Mouse (Mus musculus): ENCODE measurements around the gene Ttc9.
A peak's percentile ranks its signal among the peaks of the same experiment; 100 is the strongest.

Ttc9 gene

DNA sequence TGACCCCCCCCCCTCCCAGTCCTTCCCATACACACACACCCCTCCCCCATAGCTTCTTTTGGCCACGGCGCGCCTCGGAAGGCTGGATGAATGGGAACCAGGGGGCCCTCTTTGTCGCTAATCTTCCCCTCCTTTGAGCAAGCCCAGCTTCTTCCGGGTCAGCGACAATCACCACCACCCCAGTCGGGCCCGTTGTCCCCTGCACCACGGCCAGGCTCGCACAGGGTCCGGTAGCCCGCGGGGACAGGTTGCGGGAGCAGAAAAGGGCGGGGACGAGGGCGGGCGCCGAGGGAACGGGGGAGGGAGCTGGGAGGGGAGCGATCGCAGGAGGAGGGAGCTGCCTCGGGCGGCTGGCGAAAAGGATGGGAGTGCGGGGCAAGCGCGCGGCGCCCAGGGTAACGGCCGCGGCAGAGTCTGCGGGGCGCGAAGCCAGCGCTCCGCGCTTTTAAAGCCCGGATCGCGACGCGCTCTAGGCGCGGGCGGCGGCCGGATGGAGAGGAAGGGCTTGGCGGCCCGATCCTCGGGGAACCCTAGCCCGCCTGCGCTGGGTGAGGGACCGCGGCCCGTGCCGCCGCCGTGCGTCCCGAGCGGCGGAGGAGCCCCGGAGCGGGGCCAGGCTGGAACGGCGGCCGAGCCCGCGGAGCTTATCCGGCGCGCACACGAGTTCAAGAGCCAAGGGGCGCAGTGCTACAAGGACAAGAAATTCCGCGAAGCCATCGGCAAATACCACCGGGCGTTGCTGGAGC is at the start of gene Ttc9:
Ttc9 (plus strand) TSS at position 335 of the 746 bp plus-strand sequence.
- DNase-seq (ENCODE audit: low spot score), result peak; percentile 85

DNA sequence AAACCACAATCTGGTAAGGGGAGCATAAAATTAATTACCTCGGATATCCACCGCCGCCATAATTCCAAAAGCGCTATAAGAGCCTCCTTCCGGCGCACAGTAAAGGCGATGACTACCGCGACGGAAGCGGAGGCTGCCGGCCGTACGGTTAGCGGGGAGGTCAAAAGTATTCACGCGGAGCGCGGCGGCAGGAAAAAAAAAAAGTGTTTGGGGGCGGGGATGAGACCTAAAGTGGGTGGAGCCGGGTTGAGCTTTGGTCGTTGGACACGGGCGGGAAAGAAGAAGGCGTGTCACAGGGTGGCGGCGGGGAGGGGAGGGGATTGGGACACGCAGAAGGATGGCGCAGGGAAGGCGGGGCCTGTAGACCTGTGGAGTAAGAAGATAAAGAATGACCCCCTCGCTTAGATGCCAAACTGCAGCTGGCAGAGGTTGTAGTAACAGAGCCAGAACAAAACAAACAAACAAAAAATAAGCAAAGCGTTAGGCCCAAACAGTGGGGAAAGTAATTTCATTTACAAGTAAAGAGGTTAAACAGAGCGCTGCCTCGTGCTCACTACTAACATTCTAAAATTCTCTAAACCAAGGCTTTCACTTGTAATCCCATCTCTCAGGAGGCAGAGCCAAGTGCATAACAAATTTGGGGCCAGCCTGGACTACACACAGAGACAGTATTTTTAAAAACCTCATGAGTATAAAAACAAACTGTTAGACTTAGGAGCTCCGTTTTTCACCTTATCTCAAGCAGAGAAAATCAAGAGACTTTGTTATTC is 36.0 kb upstream of the Ttc9 start, which contains the start of gene Med6:
Med6 (minus strand) TSS at position 107 of the 770 bp plus-strand sequence.
- peak; percentile 99 for DNase-seq (ENCODE audit: low spot score)

- DNase-seq (ENCODE audit: low spot score), result no peak
Measured at GRCm38 (mm10) chr12:81596547-81597262, 34.3 kb upstream of the Ttc9 start.

DNA sequence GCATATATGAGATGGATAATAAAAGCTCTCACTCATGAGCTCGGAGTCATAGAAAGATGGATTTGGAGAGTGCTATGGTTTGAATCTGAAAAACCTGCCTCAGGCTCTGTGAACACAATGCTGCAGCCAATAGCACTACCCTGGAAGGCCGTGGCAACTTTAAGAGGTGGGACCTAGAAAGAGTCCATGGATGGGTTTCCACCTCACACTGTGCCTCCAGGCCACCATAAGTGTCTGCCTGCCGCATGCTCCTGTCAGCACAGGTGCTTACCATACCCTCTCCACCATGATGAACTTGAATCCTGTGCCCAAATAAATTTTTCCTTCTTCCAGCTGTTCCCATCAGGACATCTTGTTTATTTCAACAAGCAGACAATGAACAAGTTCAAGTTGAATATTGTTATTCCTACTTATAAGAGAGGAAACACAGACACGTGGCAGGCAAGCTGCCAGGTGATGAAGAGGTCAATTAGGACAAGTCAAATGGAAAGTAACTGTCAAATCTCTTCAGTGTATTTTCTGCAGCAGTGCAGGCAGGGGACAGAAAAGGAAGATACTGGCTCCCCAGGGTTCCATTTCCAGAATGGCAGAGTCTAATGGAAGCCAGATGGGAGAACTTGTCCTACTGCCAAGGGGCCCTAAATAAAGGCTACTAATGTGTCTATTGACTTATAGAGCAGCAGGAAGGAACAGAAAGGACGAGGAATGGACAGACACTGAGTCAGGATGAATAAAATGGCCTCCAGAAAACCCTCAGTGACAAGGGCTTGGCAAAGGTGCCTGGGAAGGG is 25.9 kb upstream of the Ttc9 start:
- DNase-seq (ENCODE audit: low spot score), result no peak

DNA sequence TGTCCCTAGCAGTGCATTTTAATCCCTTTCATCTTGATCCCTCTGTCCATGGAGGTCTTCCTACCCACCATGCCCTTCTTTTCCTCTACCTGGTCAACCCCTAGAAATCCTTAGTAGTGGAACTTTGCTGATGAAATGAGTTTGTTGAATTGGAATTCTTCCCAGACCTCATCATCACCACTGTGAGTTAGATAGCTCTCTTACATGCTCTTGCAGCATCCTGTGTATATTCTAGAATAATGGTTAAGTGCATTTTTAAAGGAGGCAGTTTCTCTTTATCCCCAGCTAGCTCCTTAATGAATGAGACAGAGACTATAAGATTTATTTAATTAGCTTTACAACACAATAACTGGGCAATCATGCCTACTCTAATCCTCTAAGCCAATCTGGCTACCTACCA is 21.6 kb upstream of the Ttc9 start:
- no peak for DNase-seq (ENCODE audit: low spot score)

GRCm38 (mm10) chr12:81615807-81616206 is 15.2 kb upstream of the Ttc9 start:
- no peak for DNase-seq (ENCODE audit: low spot score)

GRCm38 (mm10) chr12:81616980-81617379 is 14.1 kb upstream of the Ttc9 start:
- no peak for DNase-seq (ENCODE audit: low spot score)

GRCm38 (mm10) chr12:81619302-81619701 is 11.7 kb upstream of the Ttc9 start:
- DNase-seq (ENCODE audit: low spot score), result peak; percentile 95

DNA sequence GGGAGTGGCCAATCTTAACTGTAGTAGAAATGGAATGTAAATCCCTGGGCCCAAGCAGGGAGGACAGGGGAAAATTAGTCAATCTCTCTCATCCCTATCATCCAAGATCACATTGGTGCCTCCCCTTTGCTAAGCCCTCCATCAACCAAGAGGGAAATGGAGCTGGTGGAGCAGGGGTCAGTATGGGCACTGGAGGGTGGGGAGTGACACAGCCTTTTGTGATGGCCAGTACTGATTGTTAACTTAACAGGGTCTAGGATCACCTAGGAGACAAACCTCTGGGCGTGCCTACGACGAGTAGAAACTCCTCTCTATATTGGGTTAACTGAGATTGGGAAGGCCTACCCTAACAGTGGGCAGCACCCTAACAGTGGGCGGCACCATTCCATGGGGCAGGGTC is 7.7 kb upstream of the Ttc9 start:
- DNase-seq (ENCODE audit: low spot score), result no peak

DNA sequence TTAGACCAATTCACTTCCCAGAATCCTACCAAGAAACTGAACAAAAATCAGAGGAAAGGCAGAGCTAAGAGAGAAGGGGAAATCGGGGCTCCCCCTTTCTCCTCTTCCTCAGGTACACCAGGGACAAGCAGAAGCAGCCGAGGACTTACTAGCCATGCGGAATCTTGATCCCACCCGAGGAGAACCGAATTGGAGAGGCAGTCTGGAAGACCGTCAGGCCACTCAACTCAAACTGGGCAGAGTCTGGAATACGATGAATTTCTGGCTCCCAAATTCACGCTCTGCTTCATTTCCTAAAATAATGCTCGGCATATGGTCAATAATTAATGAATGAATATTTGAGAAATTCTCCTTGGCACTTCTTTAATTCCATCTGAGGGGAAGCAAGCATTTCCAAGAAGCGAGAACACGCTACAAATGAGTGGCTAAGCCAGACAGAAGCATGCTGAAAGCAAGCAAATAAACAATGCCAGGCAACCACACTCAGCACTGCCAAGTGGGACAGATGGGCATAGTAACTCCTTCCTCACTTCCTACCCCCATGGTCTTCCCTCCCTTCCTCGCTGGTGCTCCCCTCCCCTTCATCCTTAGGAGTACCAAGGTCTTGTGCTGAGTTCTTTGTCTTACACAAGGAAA is 4.7 kb upstream of the Ttc9 start:
- no peak for DNase-seq (ENCODE audit: low spot score)

DNA sequence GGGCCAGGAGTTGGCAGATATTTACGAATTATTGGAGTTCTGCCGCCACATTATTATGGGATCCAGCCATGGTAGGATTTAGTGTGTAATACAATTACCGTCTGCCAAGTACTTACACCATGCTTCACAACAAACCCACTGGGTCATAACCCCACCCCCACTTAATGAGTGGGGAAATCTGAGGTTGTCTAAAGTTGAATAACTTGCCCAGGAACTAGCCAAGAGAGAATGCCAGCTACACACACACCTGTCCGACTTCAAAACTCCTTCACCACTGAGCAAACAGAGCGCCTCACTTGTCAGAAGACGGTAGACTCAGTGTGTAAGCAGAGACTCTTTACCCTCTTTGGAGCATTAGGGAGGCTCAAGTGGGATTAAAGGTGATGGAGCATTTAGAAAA is 3.6 kb upstream of the Ttc9 start:
- DNase-seq (ENCODE audit: low spot score), result no peak

DNA sequence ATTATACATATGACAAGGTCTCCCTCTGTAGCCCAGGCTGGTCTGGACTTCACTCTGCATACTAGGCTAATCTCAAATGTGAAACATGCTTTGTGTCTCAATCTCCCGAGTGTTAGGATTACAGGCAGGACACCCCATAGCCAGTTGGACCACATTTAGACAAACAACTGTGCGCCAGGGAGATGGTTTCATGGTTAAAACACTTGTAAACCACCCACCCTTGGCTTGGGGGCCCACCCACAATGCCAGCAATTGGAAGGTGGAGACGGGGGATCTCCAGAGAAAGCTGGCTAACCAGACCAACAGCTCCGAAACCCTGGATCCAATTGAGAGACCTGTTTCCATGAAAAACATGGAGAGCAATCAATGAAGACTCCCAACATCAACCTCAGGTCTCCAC is 3.0 kb upstream of the Ttc9 start:
- DNase-seq (ENCODE audit: low spot score), result no peak

DNA sequence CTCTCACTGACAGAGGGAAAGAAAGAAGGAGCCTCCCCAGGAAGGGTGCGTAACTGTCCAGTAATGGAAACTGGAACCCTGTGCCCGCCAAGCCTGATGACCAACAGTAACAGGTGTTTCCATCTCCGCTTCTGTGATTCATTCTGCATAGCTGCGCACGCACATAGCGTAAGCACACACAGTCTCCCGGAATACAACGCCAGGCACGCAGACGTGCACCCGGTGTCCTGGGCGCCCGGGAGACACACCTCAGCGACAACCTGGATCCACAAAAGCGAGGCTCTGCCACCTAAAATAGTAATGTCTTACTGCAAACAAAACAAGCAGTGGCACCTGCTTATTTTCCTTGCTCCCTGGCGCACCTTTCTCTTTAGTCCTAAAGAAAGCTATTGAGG is 532 bp upstream of the Ttc9 start:
- DNase-seq (ENCODE audit: low spot score), result peak; percentile 64

DNA sequence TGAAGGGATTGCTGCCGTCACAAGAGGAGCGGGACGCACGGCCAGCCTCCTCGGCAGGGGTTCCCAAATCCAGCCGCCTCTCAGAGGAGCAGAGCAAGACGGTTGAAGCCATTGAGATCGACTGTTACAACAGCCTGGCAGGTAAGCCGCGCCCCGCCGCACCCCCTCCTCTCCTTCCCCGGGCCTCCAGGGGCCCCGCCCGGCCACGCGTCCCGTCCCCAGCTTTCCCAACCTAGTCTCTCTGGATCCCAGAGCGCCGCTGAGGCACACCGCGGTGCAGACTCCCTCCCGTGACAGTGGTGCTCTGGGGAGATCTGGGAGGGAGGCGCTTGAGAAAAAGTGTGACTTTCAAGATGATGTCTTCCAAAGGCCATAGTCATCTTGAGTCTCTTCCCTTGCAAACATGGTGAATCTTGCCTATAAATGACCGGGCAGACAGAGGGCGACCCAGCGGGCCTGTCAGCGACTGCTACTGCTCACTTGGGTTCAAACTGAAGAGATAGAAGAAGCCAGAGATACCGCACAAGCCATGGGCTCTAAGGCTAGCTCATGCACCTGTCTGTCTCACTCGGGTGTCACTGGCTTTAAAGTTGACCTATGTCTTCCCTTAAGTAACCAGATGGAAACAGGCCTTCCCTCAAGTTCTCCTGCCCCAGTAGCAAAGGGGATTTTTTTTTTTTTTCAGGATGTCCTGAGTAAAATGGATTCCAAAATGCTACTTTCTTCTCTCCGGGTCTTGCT is 782 bp downstream of the Ttc9 start:
- peak; percentile 42 for DNase-seq (ENCODE audit: low spot score)

- DNase-seq (ENCODE audit: low spot score), result no peak
Measured at GRCm38 (mm10) chr12:81633246-81633645, 2.2 kb downstream of the Ttc9 start.

DNA sequence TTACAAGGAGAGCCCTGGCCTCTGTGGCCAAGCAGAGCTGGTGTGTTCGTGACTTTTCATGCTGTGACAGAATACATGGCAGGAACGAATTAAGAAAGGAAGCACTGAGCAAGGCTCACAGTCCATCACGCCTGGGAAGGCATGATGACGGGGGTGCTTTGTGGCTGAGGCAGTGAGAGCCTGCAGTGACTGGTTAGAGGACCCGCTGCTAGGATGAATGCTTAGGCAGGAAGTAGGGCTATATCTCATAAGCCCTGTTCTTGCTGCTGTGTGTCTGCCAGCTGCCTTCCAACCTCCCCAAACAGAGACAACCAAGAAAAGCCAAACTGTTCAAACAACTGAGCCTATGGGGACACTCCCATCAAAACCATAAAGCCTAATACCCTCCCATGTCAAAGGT is 9.6 kb downstream of the Ttc9 start:
- no peak for DNase-seq (ENCODE audit: low spot score)

GRCm38 (mm10) chr12:81642361-81643082 is 11.5 kb downstream of the Ttc9 start:
- peak; percentile 15 for DNase-seq (ENCODE audit: low spot score)

- no peak for DNase-seq (ENCODE audit: low spot score)
Measured at GRCm38 (mm10) chr12:81646811-81647210, 15.8 kb downstream of the Ttc9 start.

GRCm38 (mm10) chr12:81653344-81653743 is 22.3 kb downstream of the Ttc9 start:
- DNase-seq (ENCODE audit: low spot score), result no peak

GRCm38 (mm10) chr12:81657321-81657720 is 26.3 kb downstream of the Ttc9 start:
- DNase-seq (ENCODE audit: low spot score), result no peak

All from retina, embryonic 14.5 days (tissue).